Mouse (Mus musculus) midbrain, embryonic 16.5 days (tissue): ENCODE results near the gene Car9. TPM values are rescaled to one million over a fixed set of nuclear protein-coding genes. Genes with fewer than 3 reads are reported as not detected.

Source experiments
- ATAC-seq: fragments of 200-750 bp; cut with Nextera tagmentation; 2 replicates; pipeline ENCODE4 v1.8.0; 2017; ENCODE audit warnings: moderate TSS enrichment
- H3K27ac ChIP-seq: fragments of 300-500 bp; sonication (generic); 2 replicates; pipeline ENCODE4 v1.5.1; 2014; ENCODE audit warnings: mild to moderate bottlenecking, low read length, mixed read lengths
- H3K27me3 ChIP-seq: fragments of 300-500 bp; sonication (generic); 2 replicates; pipeline ENCODE4 v1.6.1; 2014; ENCODE audit warnings: low read depth, low read length, mixed read lengths; ENCODE audit not compliant: control insufficient read depth, insufficient read depth
- H3K36me3 ChIP-seq: fragments of 300-500 bp; sonication (generic); 2 replicates; pipeline ENCODE4 v1.6.1; 2014; ENCODE audit warnings: mild to moderate bottlenecking, low read length, moderate library complexity, mixed read lengths; ENCODE audit not compliant: control insufficient read depth, insufficient read depth
- H3K4me1 ChIP-seq: fragments of 300-500 bp; sonication (generic); 2 replicates; pipeline ENCODE4 v1.6.1; 2014; ENCODE audit warnings: mild to moderate bottlenecking, low read length, mixed read lengths; ENCODE audit not compliant: control insufficient read depth, insufficient read depth
- H3K4me2 ChIP-seq: fragments of 300-500 bp; sonication (generic); 2 replicates; pipeline ENCODE4 v1.6.1; 2014; ENCODE audit warnings: mild to moderate bottlenecking, low read length, mixed read lengths
- H3K4me3 ChIP-seq: fragments of 300-500 bp; sonication (generic); 2 replicates; pipeline ENCODE4 v1.5.1; 2014; ENCODE audit warnings: low read depth, mild to moderate bottlenecking, low read length, moderate library complexity, mixed read lengths
- H3K9ac ChIP-seq: fragments of 300-500 bp; sonication (generic); 2 replicates; pipeline ENCODE4 v1.6.1; 2014; ENCODE audit warnings: low read depth, low read length, mixed read lengths
- H3K9me3 ChIP-seq: fragments of 300-500 bp; sonication (generic); replicated peaks from 2 replicates; pipeline ENCODE4 v1.6.1; 2014; ENCODE audit warnings: mild to moderate bottlenecking, low read length, mixed read lengths; ENCODE audit not compliant: control insufficient read depth, poor library complexity, severe bottlenecking
- WGBS: fragments of 180-500 bp; shearing (Covaris S2); extraction: QIAGEN DNeasy Blood & Tissue Kit; methylation state at CpG from one replicate; pipeline ENCODE4 v1.1.7; 2014; 5-methylcytosine and 5-hydroxymethylcytosine counted together
- polyA plus RNA-seq: library from polyadenylated mRNA; unstranded; fragments of >200 nt; fragmentation: Nextera tagmentation; extraction: Ambion mirVana; gene quantifications from 2 replicates; pipeline ENCODE4 v1.2.1, GENCODE M21; 2015

The Car9 gene
- 0.21 TPM in 1 of 2 replicates, not detected in the other for polyA plus RNA-seq

DNA sequence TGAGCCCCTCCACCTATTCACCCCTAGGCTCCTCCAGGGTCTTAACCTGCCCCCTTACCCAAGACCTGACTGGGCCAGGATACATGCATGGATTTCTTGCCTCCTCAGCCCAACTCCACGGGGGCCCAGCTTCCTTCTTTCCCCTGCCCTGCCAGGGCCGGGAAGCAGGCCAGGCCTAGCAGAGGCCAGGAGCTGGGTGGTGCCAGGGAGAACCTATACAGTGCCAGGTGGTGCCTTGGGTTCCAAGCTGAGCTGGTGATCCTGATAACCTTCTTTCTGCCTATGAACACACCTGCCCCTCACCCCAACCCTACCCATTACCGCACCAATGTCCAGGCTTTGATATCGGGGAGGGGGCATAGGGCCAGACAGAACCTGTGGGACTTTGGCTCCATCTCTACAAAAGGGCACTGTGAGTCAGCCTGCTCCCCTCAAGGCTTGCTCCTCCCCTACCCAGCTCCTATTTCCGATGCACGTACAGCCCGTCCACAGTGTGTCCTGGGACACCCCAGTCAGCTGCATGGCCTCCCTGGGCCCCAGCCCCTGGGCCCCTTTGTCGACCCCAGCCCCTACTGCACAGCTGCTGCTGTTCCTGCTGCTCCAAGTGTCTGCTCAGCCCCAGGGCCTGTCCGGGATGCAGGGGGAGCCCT is at the start of gene Car9:
TSS of gene Car9 (plus strand) at position 431 of the 650 bp plus-strand sequence.
- no peaks in the 10 kb centered on the region for H3K9me3 ChIP-seq
- no peak for ATAC-seq
- H3K4me3 ChIP-seq: no peak within 1 kb of the TSS
- no peak within 1 kb of the TSS for H3K4me2 ChIP-seq
- peaks cover 6% of the 10 kb centered on the region for H3K4me1 ChIP-seq
- WGBS: 50% methylated on average over 9 of the region's 9 CpGs
- no peak within 1 kb of the TSS for H3K9ac ChIP-seq
- H3K36me3 ChIP-seq: no peaks in the 10 kb centered on the region
- H3K27me3 ChIP-seq: peaks cover 5% of the 10 kb centered on the region; the same call in 1 of the 2 replicates
- no peak within 1 kb of the TSS for H3K27ac ChIP-seq

- Histone ChIP-seq H3K4me3 (no peak overlapping the region), H3K27me3 (peaks cover 3% of the 10 kb centered on the region; the same call in 1 of the 2 replicates), H3K4me2 (no peak overlapping the region), H3K27ac (no peak overlapping the region), H3K4me1 (peaks cover 7% of the 10 kb centered on the region), H3K9ac (no peak overlapping the region), H3K9me3 (no peaks in the 10 kb centered on the region), H3K36me3 (no peaks in the 10 kb centered on the region)
- WGBS: 20% methylated on average over 8 of the region's 8 CpGs
- no peak for ATAC-seq
Observed at GRCm38 (mm10) chr4:43457124-43457523, 49.6 kb upstream of the Car9 start.

- WGBS: 91% methylated on average over 5 of the region's 5 CpGs
- Histone ChIP-seq H3K4me3 (no peak overlapping the region), H3K27ac (no peak overlapping the region), H3K27me3 (no peaks in the 10 kb centered on the region), H3K9ac (no peak overlapping the region), H3K36me3 (no peaks in the 10 kb centered on the region), H3K9me3 (no peaks in the 10 kb centered on the region), H3K4me2 (no peak overlapping the region), H3K4me1 (no peaks in the 10 kb centered on the region)
- ATAC-seq: no peak
Observed at GRCm38 (mm10) chr4:43463102-43463501, 43.7 kb upstream of the Car9 start.

GRCm38 (mm10) chr4:43465935-43466334 is 40.8 kb upstream of the Car9 start:
- no peak overlapping the region for H3K9ac ChIP-seq
- 90% methylated on average over 6 of the region's 6 CpGs for WGBS

GRCm38 (mm10) chr4:43466872-43467271 is 39.9 kb upstream of the Car9 start:
- ATAC-seq: no peak
- Histone ChIP-seq H3K27me3 (no peaks in the 10 kb centered on the region), H3K4me1 (no peaks in the 10 kb centered on the region), H3K36me3 (no peaks in the 10 kb centered on the region), H3K9ac (no peak overlapping the region), H3K4me3 (no peak overlapping the region), H3K27ac (no peak overlapping the region), H3K9me3 (no peaks in the 10 kb centered on the region), H3K4me2 (no peak overlapping the region)
- WGBS: 91% methylated on average over 7 of the region's 7 CpGs

More at GRCm38 (mm10) chr4:43465935-43466334, 40.8 kb upstream of the Car9 start:
- Histone ChIP-seq H3K27me3 (no peaks in the 10 kb centered on the region), H3K27ac (no peak overlapping the region), H3K36me3 (no peaks in the 10 kb centered on the region), H3K4me3 (no peak overlapping the region), H3K4me2 (no peak overlapping the region), H3K4me1 (no peaks in the 10 kb centered on the region), H3K9me3 (no peaks in the 10 kb centered on the region)
- no peak for ATAC-seq

DNA sequence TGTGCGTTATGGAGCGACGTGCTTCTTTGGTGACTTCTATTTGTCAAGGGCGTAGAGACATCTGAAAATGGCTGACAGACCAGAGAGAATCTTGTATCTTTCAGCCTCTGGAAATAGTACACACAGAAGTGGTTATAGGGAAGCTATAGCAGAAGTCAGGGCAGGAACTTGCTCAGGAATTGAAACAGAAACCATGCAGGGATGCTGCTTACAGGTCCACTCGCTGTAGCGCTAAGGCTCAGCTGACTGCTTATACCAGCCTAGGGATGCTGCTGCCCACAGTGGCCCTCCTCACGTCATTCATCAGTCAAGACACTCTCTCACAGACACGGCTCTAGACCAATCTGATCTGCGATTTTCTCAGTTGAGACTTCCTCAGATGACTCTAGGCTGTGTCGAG is 36.5 kb upstream of the Car9 start:
- no peak overlapping the region for H3K27ac ChIP-seq
- no peaks in the 10 kb centered on the region for H3K36me3 ChIP-seq
- no peak overlapping the region for H3K4me3 ChIP-seq
- H3K27me3 ChIP-seq: no peaks in the 10 kb centered on the region
- 95% methylated on average over 10 of the region's 10 CpGs for WGBS
- H3K9ac ChIP-seq: no peak overlapping the region
- H3K9me3 ChIP-seq: no peaks in the 10 kb centered on the region
- ATAC-seq: no peak
- H3K4me1 ChIP-seq: no peaks in the 10 kb centered on the region
- H3K4me2 ChIP-seq: no peak overlapping the region

DNA sequence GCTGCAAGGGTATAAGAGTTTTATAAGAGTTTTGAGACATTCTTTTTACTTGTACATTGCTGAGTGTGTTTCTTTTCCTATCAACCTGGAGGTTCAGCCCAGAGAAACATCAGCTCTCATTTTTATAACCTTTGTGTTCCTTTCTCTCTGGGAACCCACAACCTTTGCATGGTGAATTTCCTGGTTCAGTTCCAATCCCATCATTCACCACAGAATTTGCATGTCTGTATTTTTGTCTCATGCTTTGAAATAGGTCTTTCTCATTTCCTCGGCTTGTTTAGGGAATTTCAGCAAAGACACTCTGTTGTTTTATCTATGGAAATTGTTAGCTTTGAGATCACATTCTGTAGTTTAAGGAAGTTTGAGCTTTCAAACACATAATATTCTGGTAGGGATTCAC is 33.1 kb upstream of the Car9 start:
- Histone ChIP-seq H3K27ac (no peak overlapping the region), H3K4me1 (0 out of 2 replicates have a peak, but pooled peaks cover 2% of the 10 kb centered on the region), H3K4me2 (no peak overlapping the region), H3K4me3 (no peak overlapping the region), H3K27me3 (no peaks in the 10 kb centered on the region), H3K9me3 (no peaks in the 10 kb centered on the region), H3K9ac (no peak overlapping the region), H3K36me3 (no peaks in the 10 kb centered on the region)
- 74% methylated on average over 1 of the region's 1 CpGs for WGBS
- no peak for ATAC-seq

DNA sequence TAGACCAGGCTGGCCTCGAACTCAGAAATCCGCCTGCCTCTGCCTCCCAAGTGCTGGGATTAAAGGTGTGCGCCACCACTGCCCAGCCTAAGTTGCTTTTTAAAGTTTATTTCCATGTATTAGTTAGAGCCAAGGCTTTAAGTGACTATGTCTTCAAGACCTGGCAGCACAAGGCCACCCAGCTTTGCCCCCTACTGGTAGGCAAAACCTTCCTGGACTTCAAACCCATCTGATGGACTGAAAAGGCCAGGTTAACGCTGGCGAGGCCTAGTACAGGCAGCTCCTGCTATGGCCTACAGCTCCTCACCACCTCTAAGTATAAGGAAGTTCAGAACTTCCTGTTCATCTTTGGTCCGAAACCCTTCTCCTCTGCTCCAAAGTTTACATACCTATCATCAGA is 30.2 kb upstream of the Car9 start:
- no peaks in the 10 kb centered on the region for H3K27me3 ChIP-seq
- H3K36me3 ChIP-seq: no peaks in the 10 kb centered on the region
- H3K4me1 ChIP-seq: 0 out of 2 replicates have a peak, but pooled peaks cover 2% of the 10 kb centered on the region
- H3K27ac ChIP-seq: no peak overlapping the region
- H3K9ac ChIP-seq: no peak overlapping the region
- ATAC-seq: no peak
- H3K4me2 ChIP-seq: no peak overlapping the region
- 93% methylated on average over 5 of the region's 6 CpGs for WGBS
- H3K4me3 ChIP-seq: no peak overlapping the region
- no peaks in the 10 kb centered on the region for H3K9me3 ChIP-seq

GRCm38 (mm10) chr4:43477857-43478533 is 28.8 kb upstream of the Car9 start:
- H3K4me1 ChIP-seq: 0 out of 2 replicates have a peak, but pooled peaks cover 2% of the 10 kb centered on the region
- no peak overlapping the region for H3K27ac ChIP-seq
- peak overlapping the region; percentile 34 for H3K4me3 ChIP-seq
- no peaks in the 10 kb centered on the region for H3K27me3 ChIP-seq
- H3K36me3 ChIP-seq: no peaks in the 10 kb centered on the region
- H3K9me3 ChIP-seq: no peaks in the 10 kb centered on the region
- WGBS: 17% methylated on average over 11 of the region's 11 CpGs
- ATAC-seq: peak; percentile 97
- H3K4me2 ChIP-seq: peak overlapping the region; percentile 60
- H3K9ac ChIP-seq: peak overlapping the region; percentile 59
